Mouse (Mus musculus): Measurements from ENCODE around the gene Paqr5. TPM values are rescaled to one million over a fixed set of nuclear protein-coding genes. Genes with fewer than 3 reads are reported as not detected.

Gene Paqr5
- polyA plus RNA-seq, 1 experiment from 2014 or later = 0.38 TPM

DNA sequence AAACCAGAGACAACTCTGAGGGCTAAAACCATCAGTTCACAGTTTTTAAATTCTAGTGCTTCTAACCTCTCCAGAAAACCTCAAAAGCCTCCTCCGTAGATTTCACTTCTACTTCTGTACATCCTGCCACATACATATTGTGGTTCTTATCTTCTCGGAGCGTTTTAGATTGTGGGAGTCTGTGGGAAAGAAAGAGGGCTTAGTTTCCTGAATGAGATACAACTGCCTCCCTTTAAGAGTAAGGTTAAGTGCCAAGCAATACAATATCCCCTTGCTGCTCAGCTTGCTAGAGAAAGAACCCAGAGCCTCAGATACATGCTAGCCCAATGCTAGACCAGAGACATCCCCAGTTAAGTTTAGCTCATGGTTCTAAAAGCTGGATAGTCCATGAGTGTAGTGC, 94.6 kb downstream of the Paqr5 start:
- no peaks in the 10 kb centered on the region for H3K27me3 ChIP-seq (ENCODE audit: control insufficient read depth, insufficient read depth, low read length)
- H3K9me3 ChIP-seq (ENCODE audit: control insufficient read depth, low read length) = no peaks in the 10 kb centered on the region
- H3K4me1 ChIP-seq (ENCODE audit: control insufficient read depth in 2 of 2, insufficient read depth in 2 of 2, low read length in 2 of 2) = no peaks in the 10 kb centered on the region
- no peak overlapping the region for H3K4me2 ChIP-seq (ENCODE audit: low read length)
- H3K27ac ChIP-seq (replicated peaks in 1 of 2; ENCODE audit: control insufficient read depth in 1 of 2, insufficient read depth in 1 of 2, low read depth in 2 of 2, low read length in 2 of 2) = no peak overlapping the region
- H3K9ac ChIP-seq (ENCODE audit: low read length) = no peak overlapping the region
- ATAC-seq (ENCODE audit: insufficient number of reproducible peaks, insufficient read depth, low FRiP score, low read depth) = no peak
- peaks cover 96% of the 10 kb centered on the region for H3K36me3 ChIP-seq (ENCODE audit: control insufficient read depth, insufficient read depth, low read length)
- 80% methylated on average over 3 of the region's 3 CpGs for WGBS
- H3K4me3 ChIP-seq (ENCODE audit: control insufficient read depth in 1 of 2, insufficient read depth in 1 of 2, low read depth in 1 of 2, low read length in 2 of 2) = no peak overlapping the region

GRCm38 (mm10) chr9:61925086-61925660, 101.5 kb downstream of the Paqr5 start:
- WGBS = 90% methylated on average over 10 of the region's 10 CpGs
- Histone ChIP-seq H3K9me3 (ENCODE audit: control insufficient read depth, low read length) (no peaks in the 10 kb centered on the region), H3K4me2 (ENCODE audit: low read length) (no peak overlapping the region), H3K4me3 (ENCODE audit: control insufficient read depth in 1 of 2, insufficient read depth in 1 of 2, low read depth in 1 of 2, low read length in 2 of 2) (no peak overlapping the region), H3K4me1 (ENCODE audit: control insufficient read depth in 2 of 2, insufficient read depth in 2 of 2, low read length in 2 of 2) (no peaks in the 10 kb centered on the region), H3K9ac (ENCODE audit: low read length) (no peak overlapping the region), H3K27me3 (ENCODE audit: control insufficient read depth, insufficient read depth, low read length) (no peaks in the 10 kb centered on the region), H3K27ac (replicated peaks in 1 of 2; ENCODE audit: control insufficient read depth in 1 of 2, insufficient read depth in 1 of 2, low read depth in 2 of 2, low read length in 2 of 2) (no peak overlapping the region), H3K36me3 (ENCODE audit: control insufficient read depth, insufficient read depth, low read length) (peaks cover 99% of the 10 kb centered on the region)
- no peak for ATAC-seq (ENCODE audit: insufficient number of reproducible peaks, insufficient read depth, low FRiP score, low read depth)

GRCm38 (mm10) chr9:61920331-61920730, 106.3 kb downstream of the Paqr5 start:
- no peak for ATAC-seq (ENCODE audit: insufficient number of reproducible peaks, insufficient read depth, low FRiP score, low read depth)
- H3K36me3 ChIP-seq (ENCODE audit: control insufficient read depth, insufficient read depth, low read length) = peaks cover 88% of the 10 kb centered on the region

GRCm38 (mm10) chr9:61919464-61919863, 107.2 kb downstream of the Paqr5 start:
- Histone ChIP-seq H3K4me2 (ENCODE audit: low read length) (no peak overlapping the region), H3K27me3 (ENCODE audit: control insufficient read depth, insufficient read depth, low read length) (no peaks in the 10 kb centered on the region), H3K4me3 (ENCODE audit: control insufficient read depth in 1 of 2, insufficient read depth in 1 of 2, low read depth in 1 of 2, low read length in 2 of 2) (no peak overlapping the region), H3K9me3 (ENCODE audit: control insufficient read depth, low read length) (no peaks in the 10 kb centered on the region), H3K4me1 (ENCODE audit: control insufficient read depth in 2 of 2, insufficient read depth in 2 of 2, low read length in 2 of 2) (no peaks in the 10 kb centered on the region), H3K36me3 (ENCODE audit: control insufficient read depth, insufficient read depth, low read length) (peaks cover 79% of the 10 kb centered on the region), H3K9ac (ENCODE audit: low read length) (no peak overlapping the region), H3K27ac (replicated peaks in 1 of 2; ENCODE audit: control insufficient read depth in 1 of 2, insufficient read depth in 1 of 2, low read depth in 2 of 2, low read length in 2 of 2) (no peak overlapping the region)
- no peak for ATAC-seq (ENCODE audit: insufficient number of reproducible peaks, insufficient read depth, low FRiP score, low read depth)
- WGBS = 92% methylated on average over 5 of the region's 5 CpGs

More at GRCm38 (mm10) chr9:61920331-61920730, 106.3 kb downstream of the Paqr5 start:
- WGBS = 83% methylated on average over 6 of the region's 6 CpGs
- no peak overlapping the region for H3K9ac ChIP-seq (ENCODE audit: low read length)
- no peaks in the 10 kb centered on the region for H3K9me3 ChIP-seq (ENCODE audit: control insufficient read depth, low read length)
- H3K4me1 ChIP-seq (ENCODE audit: control insufficient read depth in 2 of 2, insufficient read depth in 2 of 2, low read length in 2 of 2) = no peaks in the 10 kb centered on the region
- H3K27me3 ChIP-seq (ENCODE audit: control insufficient read depth, insufficient read depth, low read length) = no peaks in the 10 kb centered on the region
- no peak overlapping the region for H3K4me3 ChIP-seq (ENCODE audit: control insufficient read depth in 1 of 2, insufficient read depth in 1 of 2, low read depth in 1 of 2, low read length in 2 of 2)
- no peak overlapping the region for H3K4me2 ChIP-seq (ENCODE audit: low read length)
- H3K27ac ChIP-seq (replicated peaks in 1 of 2; ENCODE audit: control insufficient read depth in 1 of 2, insufficient read depth in 1 of 2, low read depth in 2 of 2, low read length in 2 of 2) = no peak overlapping the region

GRCm38 (mm10) chr9:61917436-61917835, 109.2 kb downstream of the Paqr5 start:
- no peak for ATAC-seq (ENCODE audit: insufficient number of reproducible peaks, insufficient read depth, low FRiP score, low read depth)
- 90% methylated on average over 6 of the region's 6 CpGs for WGBS
- Histone ChIP-seq H3K4me2 (ENCODE audit: low read length) (no peak overlapping the region), H3K36me3 (ENCODE audit: control insufficient read depth, insufficient read depth, low read length) (peaks cover 72% of the 10 kb centered on the region), H3K27me3 (ENCODE audit: control insufficient read depth, insufficient read depth, low read length) (no peaks in the 10 kb centered on the region), H3K4me1 (ENCODE audit: control insufficient read depth in 2 of 2, insufficient read depth in 2 of 2, low read length in 2 of 2) (peaks cover 0 to 5% of the 10 kb centered on the region in 2 experiments; a peak in 3 of 4 replicates), H3K4me3 (ENCODE audit: control insufficient read depth in 1 of 2, insufficient read depth in 1 of 2, low read depth in 1 of 2, low read length in 2 of 2) (no peak overlapping the region), H3K27ac (replicated peaks in 1 of 2; ENCODE audit: control insufficient read depth in 1 of 2, insufficient read depth in 1 of 2, low read depth in 2 of 2, low read length in 2 of 2) (no peak overlapping the region), H3K9me3 (ENCODE audit: control insufficient read depth, low read length) (no peaks in the 10 kb centered on the region), H3K9ac (ENCODE audit: low read length) (no peak overlapping the region)

DNA sequence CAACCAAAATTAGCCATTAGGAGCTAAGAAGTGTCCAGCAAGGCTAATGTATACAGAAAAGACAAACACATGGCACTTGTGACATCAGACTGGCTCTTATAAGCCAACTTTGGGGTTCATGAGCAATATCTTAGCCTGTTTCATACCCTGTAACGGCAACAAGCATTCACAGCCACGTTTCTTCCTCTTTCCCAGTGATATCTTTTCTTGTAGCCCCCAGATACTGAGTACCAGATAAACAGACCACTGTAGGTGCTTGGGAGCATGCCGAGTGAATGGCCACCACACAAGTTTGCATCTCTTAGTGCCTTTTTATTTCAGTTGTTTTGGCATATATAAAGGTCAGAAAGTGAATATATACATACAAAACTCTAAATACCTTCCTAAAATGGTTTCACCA, 109.7 kb downstream of the Paqr5 start:
- peaks cover 0 to 5% of the 10 kb centered on the region in 2 experiments; a peak in 3 of 4 replicates for H3K4me1 ChIP-seq (ENCODE audit: control insufficient read depth in 2 of 2, insufficient read depth in 2 of 2, low read length in 2 of 2)
- H3K27me3 ChIP-seq (ENCODE audit: control insufficient read depth, insufficient read depth, low read length) = no peaks in the 10 kb centered on the region
- no peak overlapping the region for H3K9ac ChIP-seq (ENCODE audit: low read length)
- H3K36me3 ChIP-seq (ENCODE audit: control insufficient read depth, insufficient read depth, low read length) = peaks cover 72% of the 10 kb centered on the region
- no peak overlapping the region for H3K27ac ChIP-seq (replicated peaks in 1 of 2; ENCODE audit: control insufficient read depth in 1 of 2, insufficient read depth in 1 of 2, low read depth in 2 of 2, low read length in 2 of 2)
- H3K4me2 ChIP-seq (ENCODE audit: low read length) = no peak overlapping the region
- ATAC-seq (ENCODE audit: insufficient number of reproducible peaks, insufficient read depth, low FRiP score, low read depth) = no peak
- no peaks in the 10 kb centered on the region for H3K9me3 ChIP-seq (ENCODE audit: control insufficient read depth, low read length)
- no peak overlapping the region for H3K4me3 ChIP-seq (ENCODE audit: control insufficient read depth in 1 of 2, insufficient read depth in 1 of 2, low read depth in 1 of 2, low read length in 2 of 2)
- WGBS = 83% methylated on average over 3 of the region's 3 CpGs

DNA sequence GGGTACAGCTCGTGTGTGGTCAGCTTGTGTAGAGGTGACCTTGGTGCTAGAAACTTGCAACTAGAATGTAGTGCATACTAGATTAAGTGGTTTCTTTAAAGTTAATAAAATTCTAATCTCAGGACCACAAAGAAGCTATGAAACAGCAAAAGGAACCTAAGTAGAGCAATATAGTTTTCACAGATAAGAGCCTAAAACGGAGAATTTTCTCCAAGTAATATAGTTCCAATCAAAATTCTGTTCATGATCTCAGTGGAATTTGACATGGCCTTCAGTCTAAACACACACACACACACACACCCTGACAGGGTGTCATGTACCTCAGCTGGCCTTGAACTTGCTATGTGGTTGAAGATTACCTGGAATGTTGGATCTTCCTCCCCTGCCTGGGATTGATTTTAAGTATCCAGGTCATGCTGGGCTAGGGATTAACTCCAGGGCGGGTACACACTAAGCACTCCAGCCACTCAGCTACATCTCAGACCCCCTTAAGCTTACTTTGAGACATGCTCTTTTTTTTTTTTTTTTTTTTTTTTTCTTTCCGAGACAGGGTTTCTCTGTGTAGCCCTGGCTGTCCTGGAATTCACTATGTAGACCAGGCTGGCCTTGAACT, 111.2 kb downstream of the Paqr5 start:
- peak overlapping the region in 1 of 2 experiments; percentile 72; a peak in 2 of 4 replicates for H3K4me3 ChIP-seq (ENCODE audit: control insufficient read depth in 1 of 2, insufficient read depth in 1 of 2, low read depth in 1 of 2, low read length in 2 of 2)
- H3K9ac ChIP-seq (ENCODE audit: low read length) = peak overlapping the region; percentile 79
- no peak for ATAC-seq (ENCODE audit: insufficient number of reproducible peaks, insufficient read depth, low FRiP score, low read depth)
- H3K36me3 ChIP-seq (ENCODE audit: control insufficient read depth, insufficient read depth, low read length) = peaks cover 70% of the 10 kb centered on the region
- 47% methylated on average over 4 of the region's 4 CpGs for WGBS
- peaks cover 0 to 5% of the 10 kb centered on the region in 2 experiments; a peak in 3 of 4 replicates for H3K4me1 ChIP-seq (ENCODE audit: control insufficient read depth in 2 of 2, insufficient read depth in 2 of 2, low read length in 2 of 2)
- H3K27me3 ChIP-seq (ENCODE audit: control insufficient read depth, insufficient read depth, low read length) = no peaks in the 10 kb centered on the region
- H3K9me3 ChIP-seq (ENCODE audit: control insufficient read depth, low read length) = no peaks in the 10 kb centered on the region
- peak overlapping the region; percentile 94 to 97; a peak in 3 of 4 replicates for H3K27ac ChIP-seq (replicated peaks in 1 of 2; ENCODE audit: control insufficient read depth in 1 of 2, insufficient read depth in 1 of 2, low read depth in 2 of 2, low read length in 2 of 2)
- peak overlapping the region; percentile 87 for H3K4me2 ChIP-seq (ENCODE audit: low read length)
